ENCODE assay signal across 20 mouse cellular contexts in the genomic region with DNA sequence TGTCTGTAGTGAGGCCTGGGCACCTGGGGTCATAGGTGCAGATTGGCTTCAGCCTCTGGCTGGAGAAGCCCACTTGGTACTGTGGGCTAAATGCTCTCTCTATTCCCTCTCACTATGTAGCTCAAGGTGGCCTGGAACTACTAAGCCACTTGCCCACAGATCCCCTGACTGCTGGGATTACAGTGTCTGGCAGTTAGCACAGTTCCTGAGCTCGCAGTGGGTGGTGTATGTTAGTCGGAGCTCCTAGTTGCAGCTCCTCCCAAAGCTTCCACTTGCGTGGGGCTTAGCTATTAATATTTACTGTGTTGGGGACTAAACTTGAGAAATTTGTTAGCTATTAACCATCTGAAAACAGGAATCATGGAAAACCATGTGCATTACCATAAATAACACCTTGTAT. TPM values are rescaled to one million over a fixed set of nuclear protein-coding genes. Genes with fewer than 3 reads are reported as not detected.
DNase-seq lines count a peak whose midpoint lies in the region; ATAC-seq and TF ChIP-seq lines count a peak whose summit lies in the region.
"Had no signal": no experiment of that assay in that cellular context is flagged by ENCODE, and none has a peak within 500 bp of the region (broad histone marks: within the 10 kb centered on the region; RNA-seq: fewer than 3 reads in every experiment).

No protein-coding gene starts in this region.

- WGBS in lung, postnatal 0 days = 72% methylated on average over 3 of the region's 3 CpGs

- H3K9me3 ChIP-seq in lung, postnatal 0 days (ENCODE audit: low read length) = no peaks in the 10 kb centered on the region
- H3K9me3 ChIP-seq: megakaryocyte, embryonic 14.5 days had no signal

- TF ChIP-seq EP300 in lung, postnatal 0 days (IDR thresholded peaks at IDR 0.05) = no peak

- H3K4me3 ChIP-seq in layer of hippocampus, adult 2 months = no peak overlapping the region
- H3K4me3 ChIP-seq in lung, postnatal 0 days (ENCODE audit: low read depth, low read length) = no peak overlapping the region
- H3K4me3 ChIP-seq: myocyte had no signal

- no peak for TF ChIP-seq CTCF in layer of hippocampus, adult 2 months (conservative IDR thresholded peaks at IDR 0.05)
- no peak for TF ChIP-seq CTCF in lung, postnatal 0 days (IDR thresholded peaks at IDR 0.05)

- 0 out of 2 replicates have a peak overlapping the region, but pooled peaks have one; percentile 1 for H3K27ac ChIP-seq in layer of hippocampus, adult 2 months
- no peak overlapping the region for H3K27ac ChIP-seq in lung, postnatal 0 days (ENCODE audit: low read length)
- H3K27ac ChIP-seq: stomach, postnatal 0 days had no signal

- no peaks in the 10 kb centered on the region for H3K27me3 ChIP-seq in lung, postnatal 0 days (replicated peaks; ENCODE audit: insufficient read depth, low read length)
- H3K27me3 ChIP-seq: megakaryocyte, embryonic 14.5 days had no signal

- DNase-seq in heart, adult 11 months = peak; percentile 51
- DNase-seq in heart, postnatal 4 days = no peak
- no peak for DNase-seq in layer of hippocampus, adult 2 months (ENCODE audit: low spot score in 2 of 2)
- DNase-seq in layer of hippocampus, postnatal 25 days (ENCODE audit: extremely low spot score in 1 of 2, low spot score in 1 of 2) = no peak
- DNase-seq in lung, postnatal 0 days (ENCODE audit: low spot score) = no peak
- DNase-seq in lung, postnatal 36 days = no peak
- peak; percentile 22 for DNase-seq in kidney, postnatal 14 days
- DNase-seq in adrenal gland, postnatal 4 days (ENCODE audit: low spot score in 2 of 2) = no peak
- DNase-seq: adrenal gland, postnatal 25 days; cerebellum, adult 18-20 months; cerebellum, postnatal 25 days; embryo, embryonic 11 days; forebrain, postnatal 0 days; heart, adult 18-20 months; left cerebral cortex, postnatal 4 days; lung, postnatal 14 days; midbrain, embryonic 14.5 days had no signal

- 0 out of 2 replicates have a peak, but pooled peaks have one; percentile 10 for ATAC-seq in lung, postnatal 0 days
- ATAC-seq: forebrain, postnatal 0 days had no signal

- peaks cover 3% of the 10 kb centered on the region; the same call in 1 of the 2 replicates for H3K36me3 ChIP-seq in lung, postnatal 0 days (ENCODE audit: insufficient read depth, low read length)

- H3K9ac ChIP-seq in lung, postnatal 0 days (replicated peaks; ENCODE audit: low read depth) = no peak overlapping the region
- H3K9ac ChIP-seq: forebrain, postnatal 0 days had no signal

- no peak overlapping the region for H3K4me2 ChIP-seq in lung, postnatal 0 days (replicated peaks; ENCODE audit: low read depth, low read length)

- H3K4me1 ChIP-seq in lung, postnatal 0 days (ENCODE audit: insufficient read depth, low read depth, low read length) = no peaks in the 10 kb centered on the region; the same call in 1 of the 2 replicates

RNA-seq across cellular contexts. Expression of a gene that starts 6.8 kb away (rescaled TPM):
- total RNA-seq in heart, postnatal 4 days (2021) = 100 to 1,000 TPM; 481 to 500 TPM
- 100 to 1,000 TPM; 222 to 232 TPM for total RNA-seq in layer of hippocampus, adult 2 months (2021)
- 100 to 1,000 TPM; 228 to 234 TPM for total RNA-seq in layer of hippocampus, postnatal 25 days (2021)
- 63.9 and 65.4 TPM in 2 replicates for polyA plus RNA-seq in lung, postnatal 0 days (2015; fragmentation: Nextera tagmentation; extraction: Ambion mirVana)
- total RNA-seq in adrenal gland, postnatal 4 days (2021) = 100 to 1,000 TPM; 160 to 170 TPM

RNA-seq across cellular contexts. Expression of a gene that starts 28.2 kb away (rescaled TPM):
- 1 to 10 TPM; 7.5 to 7.9 TPM for total RNA-seq in heart, postnatal 4 days (2021)
- total RNA-seq in layer of hippocampus, adult 2 months (2021) = 10 to 100 TPM; 30.0 to 31.0 TPM
- total RNA-seq in layer of hippocampus, postnatal 25 days (2021) = 10 to 100 TPM; 29.1 to 31.1 TPM
- 11.1 and 11.6 TPM in 2 replicates for polyA plus RNA-seq in lung, postnatal 0 days (2015; fragmentation: Nextera tagmentation; extraction: Ambion mirVana)
- total RNA-seq in adrenal gland, postnatal 4 days (2021) = 10 to 100 TPM; 25.3 to 25.5 TPM

RNA-seq across cellular contexts. Expression of a gene that starts 56.4 kb away (rescaled TPM):
- 100 to 1,000 TPM in 1 of 2 experiments, 10 to 100 TPM in 1; 92.4 to 102 TPM for total RNA-seq in heart, postnatal 4 days (2021)
- 100 to 1,000 TPM; 123 to 140 TPM for total RNA-seq in layer of hippocampus, adult 2 months (2021)
- 100 to 1,000 TPM; 121 to 139 TPM for total RNA-seq in layer of hippocampus, postnatal 25 days (2021)
- 283 and 296 TPM in 2 replicates for polyA plus RNA-seq in lung, postnatal 0 days (2015; fragmentation: Nextera tagmentation; extraction: Ambion mirVana)
- 100 to 1,000 TPM; 175 to 183 TPM for total RNA-seq in adrenal gland, postnatal 4 days (2021)

Comparison
In these comparisons a context has a peak if more than half of its experiments do, and no peak if none do; other contexts are left out.
1. DNase-seq: peak in heart, adult 11 months (single experiment) and kidney, postnatal 14 days (single experiment); none in heart, postnatal 4 days (single experiment), layer of hippocampus, adult 2 months (0 of 2), layer of hippocampus, postnatal 25 days (0 of 2), lung, postnatal 0 days (single experiment), lung, postnatal 36 days (single experiment) and adrenal gland, postnatal 4 days (0 of 2).